Mouse (Mus musculus) mouse embryonic stem cell (cell line): Measurements from ENCODE around the gene Grk2.

Experiments used
- in situ Hi-C, 2 experiments: fragments of 300-500 bp; cut with MboI; formaldehyde crosslinking; loops; 1 replicate in 1 of 2; 3 replicates in 1 of 2; pipeline ENCODE4 v1.14.3; 2019 to 2020; ENCODE audit warnings: low sequenced_read_pairs in 2 of 2, low pct_unique_long_range_greater_than_20kb in 1 of 2, mixed read lengths in 1 of 2; ENCODE audit not compliant: unreplicated experiment in 1 of 2

Grk2 gene

GRCm38 (mm10) chr19:4305491-4306189 lies 382 bp downstream of the Grk2 start:
- in situ Hi-C loops = no loop called here

DNA sequence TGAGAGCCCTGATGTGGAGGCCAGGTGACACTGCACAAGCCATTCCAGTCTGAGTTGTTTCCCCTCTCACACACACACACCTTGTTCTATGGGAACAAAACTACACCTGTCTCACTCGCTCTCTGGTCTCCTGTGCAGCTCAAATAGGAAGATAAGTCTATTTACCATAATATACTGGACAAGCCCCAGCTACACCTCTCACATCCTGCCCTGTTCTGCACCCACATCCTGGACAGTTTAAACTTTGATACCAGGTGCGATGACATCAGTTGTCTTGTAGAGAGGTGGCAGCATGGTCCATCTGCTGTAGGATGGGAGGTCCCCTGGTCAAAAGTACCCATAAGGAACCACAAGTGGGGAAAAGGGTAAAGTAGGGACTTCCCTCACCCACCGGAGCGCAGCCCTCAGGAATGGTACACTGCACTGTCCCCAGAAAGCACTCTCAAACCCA lies 1.1 kb downstream of the Grk2 start:
- in situ Hi-C loops = no loop called here

GRCm38 (mm10) chr19:4304251-4304821 lies 1.7 kb downstream of the Grk2 start:
- in situ Hi-C loops = no loop called here

DNA sequence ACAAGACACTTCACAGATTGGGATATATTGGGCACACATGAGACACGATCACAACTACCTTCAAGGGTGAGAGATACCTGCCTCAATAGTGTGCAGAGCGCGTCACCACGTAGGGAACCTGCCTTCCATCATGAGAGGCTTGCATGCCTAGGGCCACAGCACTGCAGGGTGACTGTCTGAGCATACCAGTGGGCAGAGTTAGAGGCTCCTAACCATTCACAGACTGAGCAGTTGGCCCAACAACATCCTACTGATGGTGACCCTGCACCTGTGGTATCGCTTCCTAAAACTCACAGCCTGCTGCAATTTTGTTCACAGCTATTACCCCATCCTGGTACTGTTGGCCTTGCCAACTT lies 2.4 kb downstream of the Grk2 start:
- in situ Hi-C loops = no loop called here

DNA sequence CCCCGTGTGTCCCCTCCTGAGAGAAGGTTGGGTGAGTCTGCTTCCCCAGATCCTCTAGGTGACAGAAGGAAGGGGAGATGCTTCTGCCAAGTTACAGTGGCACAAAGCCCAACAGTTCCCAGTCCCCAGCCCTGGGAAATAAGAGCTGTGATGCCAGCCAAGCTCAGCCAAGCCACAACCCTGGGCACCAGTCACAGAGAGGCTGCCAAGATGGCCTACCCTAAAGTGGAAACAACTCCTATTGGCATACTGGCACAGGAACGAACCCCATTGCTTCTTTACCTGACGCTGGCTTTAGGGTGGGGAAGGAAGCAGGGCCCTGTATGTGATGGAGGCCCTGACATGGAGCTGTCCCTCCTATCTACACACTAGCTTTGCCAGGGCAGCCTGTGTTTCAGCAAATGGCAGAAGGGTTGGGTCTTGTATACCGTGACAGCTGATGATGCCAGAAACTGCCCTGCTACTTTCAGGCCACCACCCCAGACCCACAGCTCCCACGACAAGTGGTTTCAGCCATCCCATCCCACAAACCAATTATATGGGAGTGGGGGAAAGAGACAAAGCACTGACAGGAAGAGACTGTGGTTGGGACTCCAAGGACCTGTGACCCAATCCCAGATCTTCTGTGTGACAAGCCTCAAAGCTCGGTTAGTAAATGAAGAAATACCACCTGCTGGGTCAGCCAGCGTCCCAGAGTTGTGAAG lies 2.9 kb downstream of the Grk2 start:
- in situ Hi-C loops = no loop called here

- in situ Hi-C loops = no loop called here
These were observed 4.0 kb downstream of the Grk2 start for GRCm38 (mm10) chr19:4301735-4302651.

GRCm38 (mm10) chr19:4300852-4301734 lies 4.9 kb downstream of the Grk2 start:
- in situ Hi-C loops = no loop called here

DNA sequence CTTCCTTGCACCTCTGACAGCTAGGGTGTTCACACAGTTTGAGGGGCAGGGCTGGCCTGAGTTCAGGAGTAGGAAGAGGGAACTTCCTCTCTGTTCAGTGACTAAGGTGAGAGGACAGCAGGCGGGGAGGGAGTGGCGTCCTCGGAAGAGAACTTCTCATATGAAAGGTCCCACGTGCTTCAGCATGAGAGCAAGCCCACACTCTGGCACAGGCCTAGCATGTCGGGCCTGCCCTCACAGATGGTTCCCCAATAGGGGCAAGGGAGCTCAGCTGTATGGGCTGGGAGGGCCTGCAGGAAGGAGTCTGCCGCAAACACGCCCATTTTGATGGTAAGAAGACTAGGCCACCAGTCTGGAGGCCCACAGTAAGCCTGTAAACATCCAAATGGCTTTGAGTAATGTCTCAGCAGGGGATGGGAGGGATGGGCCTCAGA lies 5.7 kb downstream of the Grk2 start:
- in situ Hi-C loops = no loop called here

DNA sequence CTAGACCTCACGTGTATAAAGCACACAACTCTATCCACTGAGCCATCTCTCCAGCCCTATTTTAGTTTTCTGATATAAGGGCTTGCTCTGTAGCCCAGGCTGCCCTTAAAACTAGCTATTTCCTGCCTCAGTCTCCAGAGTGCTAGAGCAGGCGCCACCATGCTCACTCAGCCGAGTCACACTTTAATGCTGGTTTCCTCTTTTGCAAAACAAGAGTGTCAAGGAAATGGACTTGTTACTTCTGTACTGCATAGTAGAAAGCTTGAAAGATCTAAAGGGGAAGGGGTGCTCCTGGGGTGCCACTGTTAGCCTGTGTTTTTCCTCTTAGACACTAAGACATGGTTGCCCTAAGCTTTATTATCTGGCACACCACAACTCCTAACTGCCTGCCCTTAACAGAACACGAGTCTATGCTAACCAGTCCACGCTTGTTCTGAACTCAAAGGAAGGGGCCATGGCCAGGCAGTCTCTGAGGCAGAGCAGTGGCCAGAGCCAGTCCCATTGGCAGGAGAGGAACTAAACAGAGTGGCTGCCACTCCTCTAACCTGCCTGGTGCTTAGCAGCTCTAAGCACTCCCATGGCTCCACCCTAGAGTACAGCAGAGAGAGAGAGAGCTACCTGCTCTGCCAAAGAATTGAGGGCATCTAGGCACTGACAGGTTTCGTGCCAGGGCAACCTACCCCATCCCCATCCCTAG lies 6.3 kb downstream of the Grk2 start:
- in situ Hi-C loops = no loop called here

DNA sequence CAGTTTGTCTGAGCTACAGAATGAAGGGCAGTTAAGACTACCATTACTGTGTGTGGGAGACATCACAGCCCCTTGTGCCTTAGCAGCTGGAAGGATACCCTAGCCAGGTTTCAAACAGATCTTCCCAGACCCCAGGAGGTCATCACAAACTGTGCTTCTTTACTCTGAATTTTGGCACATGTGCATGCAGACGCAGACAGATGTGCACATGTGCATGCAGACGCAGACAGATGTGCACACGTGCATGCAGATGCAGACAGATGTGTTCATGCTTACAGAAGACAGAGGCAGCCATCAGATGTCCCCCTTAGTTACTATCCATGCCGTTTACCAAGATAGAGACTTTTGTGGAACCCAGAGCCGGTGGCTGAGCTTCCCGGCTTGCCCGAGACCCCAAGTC lies 6.9 kb downstream of the Grk2 start:
- in situ Hi-C loops = no loop called here

- in situ Hi-C loops = no loop called here
These were observed 7.5 kb downstream of the Grk2 start for GRCm38 (mm10) chr19:4298322-4299121.

DNA sequence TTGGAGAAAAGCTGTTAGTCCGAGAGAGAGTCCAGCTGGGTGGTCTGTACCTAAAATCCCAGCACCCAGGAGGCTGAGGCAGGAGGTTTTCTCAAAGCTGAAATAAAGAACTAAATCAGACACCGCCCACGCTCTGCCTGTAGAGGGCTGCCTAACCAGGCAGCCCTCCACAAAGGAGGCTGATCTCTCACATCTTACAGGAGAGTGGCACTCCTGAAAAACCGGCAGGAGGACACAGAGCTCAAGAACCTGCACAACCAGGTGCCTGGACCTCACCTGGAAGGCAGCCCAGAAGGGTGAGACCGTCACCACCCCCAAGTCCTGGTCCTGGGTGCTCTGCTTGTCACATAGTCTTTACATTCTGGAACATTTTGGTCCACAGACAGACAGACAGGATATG lies 8.2 kb downstream of the Grk2 start:
- in situ Hi-C loops = no loop called here

- in situ Hi-C loops = no loop called here
These were observed 9.4 kb downstream of the Grk2 start for GRCm38 (mm10) chr19:4296611-4297010.

- in situ Hi-C loops = no loop called here
These were observed 10.6 kb downstream of the Grk2 start for GRCm38 (mm10) chr19:4295391-4295790.

- in situ Hi-C loops = no loop called here
These were observed 11.5 kb downstream of the Grk2 start for GRCm38 (mm10) chr19:4294381-4295097.

- in situ Hi-C loops = no loop called here
These were observed 14.9 kb downstream of the Grk2 start for GRCm38 (mm10) chr19:4291161-4291560.
